Mouse (Mus musculus) left cerebral cortex, adult 11 months (tissue): ENCODE data around the gene Coq8b.
A peak's percentile ranks its signal among the peaks of the same experiment; 100 is the strongest.

Experiments
- DNase-seq: peaks from one replicate; pipeline ENCODE4 v3.0.0; 2022; ENCODE audit warnings: low spot score

The Coq8b gene

DNA sequence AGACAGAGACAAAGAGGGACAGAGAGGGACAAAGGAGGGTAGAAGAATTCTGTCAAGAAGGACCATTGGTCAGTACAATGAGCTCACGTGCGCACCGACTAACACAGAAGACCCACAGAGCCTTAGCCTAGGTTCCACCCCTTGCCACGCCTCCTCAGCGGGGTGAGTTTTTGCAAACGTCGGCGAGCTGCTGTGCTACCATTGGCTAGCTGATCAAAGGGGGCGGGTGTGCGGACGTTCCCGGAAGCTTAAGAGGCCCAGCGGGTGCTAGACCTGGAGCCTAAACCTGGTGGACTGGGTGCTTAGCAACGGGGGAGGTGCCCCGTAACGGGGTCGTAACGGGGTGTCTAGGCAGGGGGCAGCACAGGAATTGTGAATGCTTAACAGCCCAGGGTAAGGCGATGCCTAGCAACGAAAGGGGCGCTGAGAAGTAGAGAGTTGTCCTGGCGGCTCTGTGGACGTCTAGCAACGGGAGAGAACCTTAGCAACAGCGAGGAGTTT lies at the start of gene Coq8b:
Gene Coq8b, plus strand, starts transcription at position 243 of the 501 bp plus-strand sequence.
- DNase-seq: peak; percentile 87

DNA sequence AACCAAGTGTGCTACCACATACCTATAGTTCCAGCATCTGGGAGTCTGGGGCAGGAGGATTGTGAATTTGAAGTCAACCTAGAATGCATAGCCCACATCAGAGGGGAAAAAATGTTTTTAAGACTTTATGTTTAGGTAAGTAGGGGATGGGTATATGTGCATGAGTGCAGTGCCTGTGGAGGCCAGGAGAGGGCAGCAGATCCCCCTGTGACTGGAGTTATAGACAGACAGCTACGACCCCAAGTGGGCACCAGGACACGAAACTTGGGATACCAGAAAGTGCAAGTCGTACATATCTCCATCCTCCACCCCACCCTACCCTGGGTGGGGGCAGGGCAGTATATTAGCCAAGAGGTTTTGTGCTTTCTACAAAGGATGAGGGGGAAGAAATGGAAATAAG lies 47.9 kb upstream of the Coq8b start:
- DNase-seq: no peak

DNA sequence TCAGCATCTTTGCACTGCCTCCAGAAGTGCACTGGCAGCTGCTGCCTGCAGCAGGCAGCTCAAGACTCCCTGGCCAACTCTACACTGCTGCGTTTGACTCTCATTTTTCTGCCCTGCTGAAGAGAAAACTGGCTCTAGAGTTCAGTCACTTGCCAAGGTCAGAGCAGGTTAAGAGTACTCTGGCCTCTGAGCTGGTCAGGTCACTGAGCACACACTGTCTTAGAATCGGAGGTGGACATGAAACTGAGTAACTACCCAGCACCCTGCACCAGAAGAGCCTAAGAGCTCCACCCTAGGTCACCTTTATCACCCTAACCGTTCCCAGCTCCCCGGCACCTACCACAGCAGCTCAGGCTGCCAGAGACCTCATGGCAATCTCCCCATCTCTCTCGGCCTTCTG lies 46.8 kb upstream of the Coq8b start:
- no peak for DNase-seq

- no peak for DNase-seq
Observed at GRCm38 (mm10) chr7:27189271-27189931, 43.4 kb upstream of the Coq8b start.

DNA sequence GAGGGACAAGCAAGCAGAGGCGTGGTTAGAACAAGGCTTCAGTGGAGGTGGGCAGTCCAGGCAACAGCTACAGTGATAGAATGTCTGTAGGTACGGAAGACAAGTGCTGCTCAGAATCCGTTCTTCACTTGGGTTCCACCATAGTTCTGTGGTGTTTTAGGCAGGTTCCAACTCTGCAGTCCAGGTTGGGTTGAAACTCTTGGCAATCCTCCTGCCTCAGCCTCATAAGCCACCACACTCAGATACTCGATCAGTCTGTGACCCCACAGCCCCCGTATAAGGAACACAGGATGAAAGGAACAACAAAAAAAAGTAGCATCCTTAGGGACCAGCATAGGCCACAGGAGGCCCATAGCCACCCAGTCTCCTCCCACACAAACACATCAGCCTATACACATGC lies 40.4 kb upstream of the Coq8b start:
- no peak for DNase-seq

GRCm38 (mm10) chr7:27193731-27194130 lies 39.1 kb upstream of the Coq8b start:
- DNase-seq: no peak

DNA sequence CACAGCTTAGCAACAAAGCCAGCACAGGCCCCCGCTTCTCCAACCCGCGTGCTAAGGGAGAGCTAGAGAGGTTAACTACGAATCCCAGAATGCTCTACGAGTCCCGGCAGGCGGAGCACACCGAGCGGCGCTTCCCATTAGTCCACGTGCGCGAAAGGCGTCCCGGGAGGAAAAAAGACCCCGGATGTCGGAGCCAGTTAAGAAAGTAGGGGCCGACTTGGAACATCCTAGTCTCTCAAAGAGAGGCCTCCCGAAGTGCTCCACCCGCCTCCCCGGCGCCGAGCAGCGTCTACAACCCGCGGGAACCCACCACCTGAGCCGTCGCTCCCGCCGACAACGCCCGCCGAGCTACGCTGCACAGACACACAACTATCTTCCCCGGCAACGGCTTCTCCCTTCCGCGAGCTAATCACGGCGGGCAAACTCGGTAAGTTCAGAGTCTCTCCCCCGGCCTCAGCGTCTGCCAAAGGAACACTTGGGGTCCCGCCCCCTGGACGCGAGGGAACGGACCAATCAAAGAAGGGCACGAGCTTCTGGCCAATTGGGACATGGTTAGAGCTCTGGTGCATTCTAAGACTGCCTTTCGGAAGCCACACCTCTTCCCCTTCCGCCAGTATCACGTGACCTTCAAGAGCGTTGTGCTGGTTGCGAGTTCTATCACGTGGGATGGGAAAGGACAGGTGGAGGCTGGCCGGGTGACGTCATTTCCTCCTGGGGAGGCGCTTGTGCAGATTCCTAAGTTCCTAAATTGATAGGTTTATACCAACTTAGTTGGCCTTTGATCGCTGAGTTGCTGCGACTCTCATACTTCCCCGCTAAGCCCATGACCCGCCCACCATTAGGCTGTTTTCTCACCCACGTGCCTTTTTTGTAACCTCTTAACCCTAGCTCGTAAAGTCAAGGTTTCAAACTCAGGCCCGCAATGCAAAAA lies 36.9 kb upstream of the Coq8b start, which contains the start of the genes BC024978 and Snrpa:
Gene BC024978, plus strand, starts transcription at position 101 of the 931 bp plus-strand sequence.
Gene Snrpa, minus strand, starts transcription at position 591 of the 931 bp plus-strand sequence.
- peak; percentile 99 for DNase-seq

DNA sequence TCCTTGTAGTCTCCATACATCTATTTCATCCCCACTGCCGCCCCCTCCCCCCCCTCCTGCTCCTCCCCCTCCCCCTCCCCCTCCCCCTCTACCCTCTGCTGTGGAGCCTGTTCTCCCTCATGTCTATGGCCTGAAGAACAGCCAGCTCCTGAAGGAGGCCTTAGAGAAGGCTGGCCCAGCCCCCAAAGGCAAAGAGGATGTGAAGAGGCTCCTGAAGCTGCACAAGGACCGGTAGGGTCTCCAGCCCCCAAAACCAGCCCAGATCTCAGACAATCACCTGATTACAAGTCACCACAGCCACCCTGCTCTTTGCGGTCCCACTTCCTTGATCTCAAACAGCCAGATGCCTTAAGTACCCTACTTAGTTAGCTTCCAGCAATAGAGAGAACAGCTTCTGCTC lies 35.7 kb upstream of the Coq8b start:
- no peak for DNase-seq

- DNase-seq: no peak
Observed at GRCm38 (mm10) chr7:27197634-27198033, 35.2 kb upstream of the Coq8b start.

GRCm38 (mm10) chr7:27198355-27198754 lies 34.5 kb upstream of the Coq8b start:
- DNase-seq: no peak

- DNase-seq: no peak
Observed at GRCm38 (mm10) chr7:27198779-27199178, 34.0 kb upstream of the Coq8b start.

DNA sequence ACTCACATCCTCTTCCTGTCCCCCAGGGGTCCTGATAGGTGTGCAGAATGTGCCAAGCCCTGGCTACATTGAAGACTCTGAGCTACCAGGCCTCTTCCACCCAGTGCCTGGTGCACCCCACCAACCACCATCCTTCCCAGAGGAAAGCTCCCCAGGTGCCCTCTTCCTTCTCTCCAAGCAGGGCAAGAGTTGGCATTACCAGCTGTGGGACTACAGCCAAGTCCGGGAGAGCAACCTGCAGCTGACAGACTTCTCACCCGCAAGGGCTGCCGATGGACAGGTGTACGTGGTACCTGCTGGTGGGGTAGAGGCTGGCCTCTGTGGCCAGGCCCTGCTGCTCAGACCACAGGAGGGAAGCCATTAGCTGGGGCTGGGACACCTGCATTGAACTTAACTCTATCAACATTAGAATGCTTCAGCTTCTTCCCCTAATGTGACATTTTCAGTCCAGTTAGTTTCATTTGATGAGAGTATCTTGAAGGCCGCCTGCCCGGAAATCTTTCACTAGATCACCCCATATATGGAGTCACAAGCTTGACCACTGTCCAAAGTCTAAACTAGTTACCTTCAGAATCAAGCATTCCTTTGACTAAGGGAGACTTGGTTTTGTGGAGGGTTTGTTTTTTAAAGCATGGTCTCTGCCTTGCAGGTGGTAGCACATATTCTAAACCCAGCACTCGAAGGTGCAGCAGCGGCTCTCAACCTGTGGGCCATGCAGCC lies 28.9 kb upstream of the Coq8b start:
- no peak for DNase-seq

DNA sequence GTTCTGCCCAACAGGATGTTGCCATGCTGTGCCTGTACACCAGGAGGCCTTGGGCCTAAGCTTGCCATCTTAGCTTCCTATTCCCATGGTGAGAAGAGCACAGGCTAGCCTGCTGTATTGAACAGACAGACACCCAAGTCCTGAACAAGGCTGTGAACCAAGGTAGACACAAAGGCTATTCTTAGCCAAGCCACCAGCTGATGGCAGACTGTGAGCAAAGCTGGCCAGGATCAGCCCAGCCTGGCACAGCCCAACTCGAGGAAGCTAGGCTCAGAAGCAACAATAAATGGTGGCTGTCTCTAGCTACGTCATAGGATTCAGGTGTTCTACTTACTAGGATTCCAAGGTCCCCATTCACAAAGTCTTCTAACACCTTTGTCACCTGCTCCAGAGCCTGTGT lies 20.2 kb upstream of the Coq8b start:
- no peak for DNase-seq

GRCm38 (mm10) chr7:27218586-27218985 lies 14.2 kb upstream of the Coq8b start:
- no peak for DNase-seq

DNA sequence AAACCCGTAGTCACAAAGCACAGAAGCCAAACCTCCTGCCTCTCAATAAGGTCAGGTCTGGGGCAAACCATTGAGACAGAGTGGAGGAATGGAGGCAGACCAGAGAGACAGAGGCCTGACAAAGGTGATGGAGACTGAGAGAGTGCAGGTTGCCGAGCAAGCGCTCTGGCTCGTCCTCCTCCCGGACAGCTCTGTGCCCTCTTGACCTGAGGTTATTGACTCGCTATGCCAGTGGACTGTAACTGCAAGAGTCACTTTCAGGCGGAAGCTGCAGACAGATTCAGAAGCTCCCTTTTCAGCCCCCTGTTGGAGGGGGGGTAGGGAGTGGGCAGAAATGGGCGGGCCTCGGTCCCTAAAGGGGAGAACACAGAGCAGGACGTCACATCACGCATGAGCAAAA lies 12.9 kb upstream of the Coq8b start:
- no peak for DNase-seq

DNA sequence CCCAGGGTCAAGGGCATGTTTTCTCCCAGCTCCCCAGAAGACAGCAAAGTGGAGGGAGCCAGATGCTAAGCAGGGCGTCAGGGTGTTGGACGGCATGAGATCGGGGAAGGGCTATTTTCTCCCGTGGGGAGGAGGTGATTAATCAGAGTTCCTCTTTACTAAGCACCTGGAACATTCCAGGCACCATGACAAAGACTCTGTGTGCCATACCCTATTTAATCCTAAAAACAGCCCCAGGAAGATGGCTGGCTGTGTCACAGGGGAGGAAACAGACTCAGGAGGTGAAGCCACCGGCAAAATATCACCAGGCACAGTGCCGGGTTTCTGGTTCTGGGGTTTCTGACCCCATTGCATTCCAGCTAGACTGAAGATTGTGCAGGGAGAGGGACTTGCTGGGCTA lies 10.9 kb upstream of the Coq8b start:
- DNase-seq: no peak

GRCm38 (mm10) chr7:27222538-27222937 lies 10.3 kb upstream of the Coq8b start:
- DNase-seq: no peak

DNA sequence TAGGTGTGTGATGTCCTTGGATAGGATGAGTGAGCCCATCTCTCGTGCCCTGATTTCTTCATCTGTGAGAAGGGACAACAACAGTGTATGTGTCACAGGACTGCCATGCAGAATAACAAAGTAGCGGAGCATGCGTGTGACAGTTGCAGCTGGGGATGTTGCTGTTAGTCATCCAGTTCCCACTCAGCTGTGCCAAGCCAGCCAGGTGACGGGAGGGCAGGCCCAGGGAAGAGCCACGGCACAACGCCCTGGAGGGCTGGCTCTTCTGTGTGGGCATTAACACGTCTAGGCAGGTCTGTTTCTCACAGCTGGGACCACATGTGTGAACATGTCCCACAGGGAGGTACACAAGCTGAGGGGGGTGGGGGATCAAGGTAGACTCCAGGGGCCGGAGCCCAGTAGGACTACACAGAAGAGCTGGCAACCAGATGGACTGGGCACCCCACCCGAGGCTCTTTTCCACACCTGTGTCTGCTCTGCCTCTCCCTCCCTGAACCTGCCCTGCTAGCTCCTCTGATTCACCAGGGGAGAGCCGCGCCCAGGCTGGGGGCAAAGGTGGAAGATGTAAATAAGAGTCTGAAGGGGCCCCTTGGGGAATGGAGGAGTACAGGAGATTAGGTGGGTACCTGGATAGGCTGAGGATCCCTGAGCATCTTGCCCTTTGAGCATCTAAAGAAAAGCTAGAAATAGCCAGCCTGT lies 7.8 kb upstream of the Coq8b start:
- no peak for DNase-seq

DNA sequence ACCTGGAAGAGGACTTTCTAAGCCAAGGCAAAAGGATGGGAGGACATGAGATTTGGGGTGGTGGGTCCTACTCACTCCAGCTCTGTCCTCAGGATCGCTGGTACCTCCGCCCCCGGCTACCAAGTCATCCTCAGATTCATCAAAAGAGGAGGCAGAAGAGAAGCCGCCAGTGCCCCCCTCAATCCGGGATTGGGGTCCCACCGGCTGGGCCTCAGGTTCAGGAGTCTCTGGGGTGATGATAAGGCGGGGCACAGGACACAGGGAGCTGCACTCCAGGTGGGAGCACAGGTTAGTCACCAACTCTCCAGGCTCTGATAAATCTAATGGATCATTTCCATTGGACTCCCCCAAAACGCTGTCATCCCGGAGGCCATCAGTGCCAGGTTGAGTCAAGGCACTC lies 5.5 kb upstream of the Coq8b start:
- DNase-seq: no peak

DNA sequence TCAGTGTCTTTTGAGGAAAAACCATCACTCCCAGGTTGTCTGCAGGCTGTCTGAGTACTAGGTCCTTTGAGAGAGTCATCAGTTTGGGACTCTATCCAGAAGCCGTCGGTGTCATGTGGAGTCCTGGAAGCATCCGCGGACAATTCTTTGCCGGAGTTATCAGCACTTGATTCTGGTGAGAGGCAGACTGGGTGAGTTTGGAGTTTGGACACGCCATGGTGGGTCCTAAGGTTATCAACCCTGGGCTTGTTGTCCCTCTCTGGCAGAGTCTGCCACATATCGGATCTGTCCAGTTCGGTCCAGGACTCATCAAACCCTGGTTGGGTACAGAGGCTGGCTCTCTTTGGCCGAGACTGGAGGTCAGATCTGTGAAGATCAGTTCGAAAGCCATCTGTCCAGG lies 5.1 kb upstream of the Coq8b start:
- DNase-seq: no peak

GRCm38 (mm10) chr7:27228281-27228821 lies 4.5 kb upstream of the Coq8b start, which contains the start of gene Itpkc:
Gene Itpkc (minus strand): TSS chr7:27228661.
- peak; percentile 83 for DNase-seq
